Mouse (Mus musculus) forebrain, embryonic 12.5 days (tissue): ENCODE measurements around the gene Sprr2b. TPM values are rescaled to one million over a fixed set of nuclear protein-coding genes. Genes with fewer than 3 reads are reported as not detected.
"Not testable (repeated sequence)": the region's sequence is repeated elsewhere in the genome, so short reads cannot be mapped to it uniquely, and the experiment has no call there.

ENCODE experiments used
- ATAC-seq: fragments of 200-750 bp; cut with Nextera tagmentation; 2 replicates; pipeline ENCODE4 v1.8.0; 2017; ENCODE audit warnings: moderate TSS enrichment; ENCODE audit not compliant: low FRiP score
- H3K27ac ChIP-seq: fragments of 300-500 bp; sonication (generic); 2 replicates; pipeline ENCODE4 v1.5.1; 2016; ENCODE audit warnings: mild to moderate bottlenecking
- H3K27me3 ChIP-seq: fragments of 300-500 bp; sonication (generic); 2 replicates; pipeline ENCODE4 v1.6.1; 2016; ENCODE audit warnings: mild to moderate bottlenecking
- H3K36me3 ChIP-seq: fragments of 300-500 bp; sonication (generic); replicated peaks from 2 replicates; pipeline ENCODE4 v1.6.1; 2016; ENCODE audit warnings: mild to moderate bottlenecking
- H3K4me1 ChIP-seq: fragments of 300-500 bp; sonication (generic); 2 replicates; pipeline ENCODE4 v1.6.1; 2016
- H3K4me2 ChIP-seq: fragments of 300-500 bp; sonication (generic); 2 replicates; pipeline ENCODE4 v1.6.1; 2016; ENCODE audit warnings: mild to moderate bottlenecking, moderate library complexity
- H3K4me3 ChIP-seq: fragments of 300-500 bp; sonication (generic); replicated peaks from 2 replicates; pipeline ENCODE4 v1.5.1; 2016; ENCODE audit warnings: mild to moderate bottlenecking
- H3K9ac ChIP-seq: fragments of 300-500 bp; sonication (generic); 2 replicates; pipeline ENCODE4 v1.6.1; 2016; ENCODE audit warnings: mild to moderate bottlenecking
- H3K9me3 ChIP-seq: fragments of 300-500 bp; sonication (generic); 2 replicates; pipeline ENCODE4 v1.6.1; 2016
- WGBS: fragments of 180-500 bp; shearing (Covaris S2); methylation state at CpG from one replicate; pipeline ENCODE4 v1.1.7; 2016; 5-methylcytosine and 5-hydroxymethylcytosine counted together
- polyA plus RNA-seq: library from polyadenylated mRNA; unstranded; fragments of >200 nt; fragmentation: Nextera tagmentation; extraction: Ambion mirVana; gene quantifications from 2 replicates; pipeline ENCODE4 v1.2.1, GENCODE M21; 2016

Gene Sprr2b
- polyA plus RNA-seq = not detected in 2 replicates

GRCm38 (mm10) chr3:92316320-92316719, at the start of gene Sprr2b:
Gene Sprr2b (plus strand): TSS chr3:92316620.
- Histone ChIP-seq H3K27me3 (no peaks in the 10 kb centered on the region), H3K4me1 (no peaks in the 10 kb centered on the region), H3K36me3 (no peaks in the 10 kb centered on the region), H3K4me3 (no peak within 1 kb of the TSS), H3K27ac (no peak within 1 kb of the TSS), H3K4me2 (no peak within 1 kb of the TSS), H3K9me3 (no peaks in the 10 kb centered on the region), H3K9ac (no peak within 1 kb of the TSS)
- WGBS = 65% methylated on average over 2 of the region's 2 CpGs
- ATAC-seq = no peak

GRCm38 (mm10) chr3:92271414-92271985, 44.9 kb upstream of the Sprr2b start:
- not testable (repeated sequence) for H3K4me1 ChIP-seq, H3K4me2 ChIP-seq, H3K9me3 ChIP-seq, H3K4me3 ChIP-seq, H3K27me3 ChIP-seq, ATAC-seq, H3K36me3 ChIP-seq, H3K9ac ChIP-seq, H3K27ac ChIP-seq
- no CpG with 5 or more reads among the region's 4 CpGs for WGBS

DNA sequence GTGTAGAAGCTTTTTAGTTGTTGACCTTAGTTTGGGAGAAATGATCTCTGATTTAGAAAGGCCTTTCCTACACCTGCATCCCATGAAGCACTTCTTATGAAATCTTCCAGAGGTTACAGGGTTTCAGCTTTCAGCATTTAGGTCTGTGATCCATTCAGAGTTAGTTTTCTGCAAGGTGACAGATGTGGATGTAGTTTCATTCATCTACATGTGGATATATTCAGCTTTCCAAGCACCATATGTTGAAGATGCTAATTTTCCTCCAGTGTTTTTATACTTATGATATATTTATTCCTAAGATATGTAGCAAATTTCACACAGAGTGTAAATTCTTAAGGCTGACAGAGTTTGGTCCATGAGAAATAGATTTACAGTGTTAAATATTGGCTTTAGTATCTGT, 42.9 kb upstream of the Sprr2b start:
- H3K36me3 ChIP-seq, ATAC-seq, H3K9me3 ChIP-seq, H3K4me1 ChIP-seq, H3K27me3 ChIP-seq, H3K4me3 ChIP-seq, H3K27ac ChIP-seq, H3K4me2 ChIP-seq, H3K9ac ChIP-seq: not testable (repeated sequence)

DNA sequence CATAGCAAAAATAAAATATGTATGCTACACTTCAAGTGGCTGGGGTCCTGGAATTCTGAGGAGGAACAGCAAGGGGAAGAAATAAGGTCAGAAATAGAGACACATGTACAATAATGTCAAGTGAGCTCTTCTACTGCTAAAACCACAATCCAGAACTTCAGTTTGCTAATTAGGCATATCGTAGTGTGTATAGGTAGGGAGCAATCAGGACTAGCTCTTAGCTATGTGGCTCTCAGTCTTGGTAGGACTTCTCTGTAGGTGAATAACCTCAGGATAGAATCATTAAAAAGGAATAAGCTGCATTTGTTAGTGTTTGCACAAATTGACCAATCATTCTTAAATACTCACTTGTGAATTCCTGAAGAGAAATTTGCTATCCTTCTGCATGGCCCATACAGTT, 42.4 kb upstream of the Sprr2b start:
- not testable (repeated sequence) for H3K27ac ChIP-seq, H3K36me3 ChIP-seq, H3K4me2 ChIP-seq, H3K4me3 ChIP-seq, ATAC-seq, H3K4me1 ChIP-seq, H3K9me3 ChIP-seq, H3K27me3 ChIP-seq, H3K9ac ChIP-seq
- WGBS = no CpG with 5 or more reads among the region's 1 CpGs

GRCm38 (mm10) chr3:92279663-92280062, 36.8 kb upstream of the Sprr2b start:
- H3K27me3 ChIP-seq, H3K4me1 ChIP-seq, H3K27ac ChIP-seq, H3K4me3 ChIP-seq, H3K4me2 ChIP-seq, H3K9me3 ChIP-seq, H3K9ac ChIP-seq, H3K36me3 ChIP-seq, ATAC-seq: not testable (repeated sequence)

GRCm38 (mm10) chr3:92280963-92281606, 35.3 kb upstream of the Sprr2b start:
- not testable (repeated sequence) for H3K27me3 ChIP-seq, H3K4me1 ChIP-seq, H3K4me3 ChIP-seq, H3K36me3 ChIP-seq, ATAC-seq, H3K4me2 ChIP-seq, H3K9me3 ChIP-seq, H3K9ac ChIP-seq, H3K27ac ChIP-seq
- 94% methylated on average over 5 of the region's 12 CpGs for WGBS

DNA sequence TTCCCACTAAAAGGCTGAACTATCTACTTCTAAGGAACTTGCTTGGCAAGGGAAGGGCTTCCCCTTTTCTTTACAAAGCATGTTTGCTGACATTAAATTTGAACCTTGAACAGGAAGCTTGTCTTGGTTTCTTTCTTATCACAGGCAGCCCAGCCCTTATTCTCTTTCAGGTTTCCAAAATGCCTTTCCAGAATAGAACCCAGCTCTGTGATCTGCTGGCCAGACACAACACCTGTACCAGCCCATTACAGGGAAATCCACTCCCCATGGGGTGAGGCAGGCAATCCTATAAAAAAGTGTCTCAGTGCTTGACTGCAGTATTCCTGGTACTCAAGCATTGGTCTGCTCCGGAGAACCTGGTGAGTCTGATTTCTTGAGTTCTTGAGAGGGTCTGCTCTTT, 31.3 kb upstream of the Sprr2b start, which contains the start of gene Sprr2a3:
Sprr2a3 (plus strand) TSS at position 317 of the 400 bp plus-strand sequence.
- not testable (repeated sequence) for H3K27me3 ChIP-seq, ATAC-seq, H3K36me3 ChIP-seq, H3K4me3 ChIP-seq, H3K9me3 ChIP-seq, H3K4me1 ChIP-seq, H3K27ac ChIP-seq, H3K9ac ChIP-seq, H3K4me2 ChIP-seq
- WGBS = 93% methylated on average over 1 of the region's 1 CpGs

GRCm38 (mm10) chr3:92288489-92288888, 27.9 kb upstream of the Sprr2b start:
- H3K27me3 ChIP-seq, H3K36me3 ChIP-seq, H3K4me2 ChIP-seq, H3K9me3 ChIP-seq, ATAC-seq, H3K4me1 ChIP-seq, H3K9ac ChIP-seq, H3K27ac ChIP-seq, H3K4me3 ChIP-seq: not testable (repeated sequence)
- WGBS = 78% methylated on average over 3 of the region's 6 CpGs

GRCm38 (mm10) chr3:92307406-92307805, 9.0 kb upstream of the Sprr2b start:
- H3K9me3 ChIP-seq = no peaks in the 10 kb centered on the region
- no peak overlapping the region for H3K27ac ChIP-seq
- WGBS = 97% methylated on average over 1 of the region's 1 CpGs
- H3K36me3 ChIP-seq = no peaks in the 10 kb centered on the region
- no peak for ATAC-seq
- no peaks in the 10 kb centered on the region for H3K4me1 ChIP-seq
- no peak overlapping the region for H3K9ac ChIP-seq
- no peaks in the 10 kb centered on the region for H3K27me3 ChIP-seq
- H3K4me2 ChIP-seq = no peak overlapping the region
- H3K4me3 ChIP-seq = no peak overlapping the region

DNA sequence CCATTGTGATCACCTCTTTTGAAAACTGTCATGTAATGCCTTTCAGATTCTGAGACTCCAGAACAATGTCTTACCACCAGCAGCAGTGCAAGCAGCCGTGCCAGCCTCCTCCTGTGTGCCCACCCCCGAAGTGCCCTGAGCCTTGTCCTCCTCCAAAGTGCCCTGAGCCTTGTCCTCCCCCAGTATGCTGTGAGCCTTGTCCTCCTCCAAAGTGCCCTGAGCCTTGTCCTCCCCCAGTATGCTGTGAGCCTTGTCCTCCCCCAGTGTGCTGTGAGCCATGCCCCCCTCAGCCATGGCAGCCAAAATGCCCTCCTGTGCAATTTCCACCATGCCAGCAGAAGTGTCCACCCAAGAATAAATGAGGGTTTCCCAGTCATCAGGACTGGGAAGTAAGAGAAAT, 964 bp downstream of the Sprr2b start:
- ATAC-seq = no peak
- no peaks in the 10 kb centered on the region for H3K36me3 ChIP-seq

GRCm38 (mm10) chr3:92336278-92336677, 19.9 kb downstream of the Sprr2b start:
- no peaks in the 10 kb centered on the region for H3K4me1 ChIP-seq
- no peak overlapping the region for H3K4me2 ChIP-seq
- no peak overlapping the region for H3K4me3 ChIP-seq
- 81% methylated on average over 1 of the region's 1 CpGs for WGBS
- H3K27ac ChIP-seq = no peak overlapping the region
- H3K9ac ChIP-seq = no peak overlapping the region
- no peak for ATAC-seq
- no peaks in the 10 kb centered on the region for H3K36me3 ChIP-seq
- H3K9me3 ChIP-seq = no peaks in the 10 kb centered on the region
- no peaks in the 10 kb centered on the region for H3K27me3 ChIP-seq

More for the DNA sequence above, 964 bp downstream of the Sprr2b start:
- H3K9ac ChIP-seq = no peak overlapping the region
- H3K27me3 ChIP-seq = no peaks in the 10 kb centered on the region
- no peaks in the 10 kb centered on the region for H3K4me1 ChIP-seq
- no peak overlapping the region for H3K27ac ChIP-seq
- no peak overlapping the region for H3K4me2 ChIP-seq
- no peak overlapping the region for H3K4me3 ChIP-seq
- WGBS = 79% methylated on average over 2 of the region's 2 CpGs
- H3K9me3 ChIP-seq = no peaks in the 10 kb centered on the region

DNA sequence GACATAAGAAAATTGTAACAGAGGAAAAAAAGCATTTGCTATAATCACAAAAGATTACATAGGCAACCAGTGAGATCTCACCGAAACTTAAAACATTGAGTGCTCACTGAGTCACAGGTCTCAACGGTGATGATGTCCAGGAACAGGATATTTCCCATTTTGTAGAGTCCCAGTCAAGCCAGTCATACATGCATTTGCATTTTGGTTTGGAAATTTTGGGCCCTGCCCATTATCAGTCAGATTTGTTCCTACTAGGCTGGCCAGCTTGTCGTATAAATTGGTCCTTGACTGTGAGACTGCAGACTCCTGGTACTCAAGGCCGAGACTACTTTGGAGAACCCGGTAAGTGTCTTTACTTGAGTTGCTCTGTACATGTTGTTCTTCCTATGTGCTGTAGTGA, 22.4 kb downstream of the Sprr2b start, which contains the start of gene Sprr2d:
Sprr2d (plus strand) TSS at position 301 of the 400 bp plus-strand sequence.
- no peak within 1 kb of the TSS for H3K27ac ChIP-seq
- no peaks in the 10 kb centered on the region for H3K36me3 ChIP-seq
- H3K4me3 ChIP-seq = no peak within 1 kb of the TSS
- WGBS = 95% methylated on average over 5 of the region's 5 CpGs
- no peaks in the 10 kb centered on the region for H3K9me3 ChIP-seq
- no peak within 1 kb of the TSS for H3K9ac ChIP-seq
- no peaks in the 10 kb centered on the region for H3K4me1 ChIP-seq
- no peaks in the 10 kb centered on the region for H3K27me3 ChIP-seq
- ATAC-seq = no peak
- no peak within 1 kb of the TSS for H3K4me2 ChIP-seq

DNA sequence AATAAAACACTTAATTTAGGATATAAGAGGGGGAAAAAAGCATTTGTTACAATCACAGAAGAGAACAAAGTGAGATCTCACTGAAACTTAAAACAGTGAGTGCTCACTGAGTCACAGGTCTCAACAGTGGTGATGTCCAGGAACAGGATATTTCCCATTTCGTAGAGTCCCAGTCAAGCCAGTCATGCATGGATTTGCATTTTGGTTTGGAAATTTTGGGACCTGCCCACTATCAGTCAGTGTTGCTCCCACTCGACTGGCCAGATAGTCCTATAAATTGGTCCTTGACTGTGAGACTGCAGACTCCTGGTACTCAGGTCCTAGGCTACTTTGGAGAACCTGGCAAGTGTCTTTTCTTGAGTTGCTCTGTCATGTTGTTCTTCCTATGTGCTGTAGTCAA, 35.4 kb downstream of the Sprr2b start, which contains the start of gene Sprr2e:
Sprr2e (plus strand) TSS at position 301 of the 400 bp plus-strand sequence.
- Histone ChIP-seq H3K27me3 (no peaks in the 10 kb centered on the region), H3K4me2 (no peak within 1 kb of the TSS), H3K4me1 (no peaks in the 10 kb centered on the region), H3K27ac (no peak within 1 kb of the TSS), H3K9me3 (no peaks in the 10 kb centered on the region), H3K36me3 (no peaks in the 10 kb centered on the region), H3K4me3 (no peak within 1 kb of the TSS), H3K9ac (no peak within 1 kb of the TSS)
- no peak for ATAC-seq
- WGBS = 91% methylated on average over 2 of the region's 2 CpGs
